Mouse (Mus musculus) E14TG2a.4 (cell line): ENCODE results near the gene Iscu.

Experiments
- CTCF ChIP-seq: conservative IDR thresholded peaks from 2 replicates; pipeline ENCODE4 v1.5.1; 2014; ENCODE audit warnings: low read length
- POU5F1 ChIP-seq: IDR thresholded peaks from 2 replicates; pipeline ENCODE4 v1.6.1; 2014; ENCODE audit warnings: low read length, borderline replicate concordance

GRCm38 (mm10) chr5:113781875-113782274 lies 9.3 kb downstream of the Iscu start:
- TF ChIP-seq CTCF (no peak), POU5F1 (no peak)
